Mouse (Mus musculus): ENCODE measurements at regions not wholly inside any gene's neighbourhood (a gene's known extent, or its start where the extent isn't known, plus 50 kb on each side); places are given as distances from the start of the nearest gene placed in this dataset.

DNA sequence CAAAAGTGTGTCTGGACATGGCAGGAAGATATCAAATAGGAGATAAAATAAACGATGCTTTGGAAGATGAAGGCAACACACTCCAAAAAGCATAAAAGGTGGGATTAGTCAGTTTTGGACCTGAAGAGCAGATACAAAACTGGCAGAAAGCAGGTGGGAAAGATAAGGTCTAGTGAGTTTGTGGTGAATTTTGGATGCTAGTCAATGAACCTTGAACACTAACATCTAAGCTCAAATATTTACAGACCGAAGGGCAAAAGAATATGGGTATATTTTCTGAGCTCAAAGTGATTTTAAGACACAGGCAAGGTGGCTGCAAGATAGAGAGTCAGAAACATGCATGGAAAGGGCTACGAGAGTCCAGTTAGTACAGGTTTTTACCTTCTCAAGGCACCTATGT, 159.4 kb upstream of the Ntm start:
- no peaks in the 10 kb centered on the region for H3K9me3 ChIP-seq (ENCODE audit: control insufficient read depth, low read length)
- no peak overlapping the region for H3K4me2 ChIP-seq (replicated peaks; ENCODE audit: low read depth, low read length)
- no peak overlapping the region for H3K4me3 ChIP-seq (ENCODE audit: low read length)
- no peaks in the 10 kb centered on the region for H3K36me3 ChIP-seq (ENCODE audit: control insufficient read depth, insufficient read depth, low read length)
- no peak for ATAC-seq (ENCODE audit: low FRiP score, low TSS enrichment)
- no peaks in the 10 kb centered on the region for H3K27me3 ChIP-seq (ENCODE audit: control insufficient read depth, insufficient read depth, low read length)
- no peak overlapping the region for H3K9ac ChIP-seq (ENCODE audit: low read depth, low read length)
- H3K4me1 ChIP-seq (ENCODE audit: control insufficient read depth, insufficient read depth, low read length) = no peaks in the 10 kb centered on the region
- WGBS = 60% methylated on average over 3 of the region's 3 CpGs
- H3K27ac ChIP-seq (ENCODE audit: low read depth, low read length) = no peak overlapping the region

DNA sequence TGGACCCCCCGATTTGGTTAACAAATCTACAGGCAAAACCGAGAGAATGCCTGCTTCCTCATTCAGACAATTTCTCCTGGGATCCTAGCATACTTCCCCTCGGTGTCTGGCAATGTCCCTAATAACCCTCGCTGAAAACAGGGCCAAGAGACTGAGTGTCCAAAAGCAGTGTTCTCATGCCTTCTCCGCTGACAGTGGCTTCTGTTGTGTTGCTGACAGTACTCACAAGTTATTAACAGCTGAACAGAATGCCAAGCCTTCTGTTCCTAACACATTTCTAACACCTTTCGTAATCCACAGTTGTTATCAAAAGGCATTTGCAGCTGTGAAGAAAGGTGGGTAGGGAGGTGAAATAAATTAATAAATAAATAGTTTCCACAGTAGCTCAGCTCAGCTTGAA, 166.2 kb upstream of the Ntm start:
- H3K9me3 ChIP-seq (ENCODE audit: control insufficient read depth, low read length) = no peaks in the 10 kb centered on the region
- no peaks in the 10 kb centered on the region for H3K4me1 ChIP-seq (ENCODE audit: control insufficient read depth, insufficient read depth, low read length)
- no peak overlapping the region for H3K4me3 ChIP-seq (ENCODE audit: low read length)
- no peak overlapping the region for H3K4me2 ChIP-seq (replicated peaks; ENCODE audit: low read depth, low read length)
- no peaks in the 10 kb centered on the region for H3K36me3 ChIP-seq (ENCODE audit: control insufficient read depth, insufficient read depth, low read length)
- no peak overlapping the region for H3K27ac ChIP-seq (ENCODE audit: low read depth, low read length)
- no peak for ATAC-seq (ENCODE audit: low FRiP score, low TSS enrichment)
- 77% methylated on average over 6 of the region's 6 CpGs for WGBS
- no peak overlapping the region for H3K9ac ChIP-seq (ENCODE audit: low read depth, low read length)
- no peaks in the 10 kb centered on the region for H3K27me3 ChIP-seq (ENCODE audit: control insufficient read depth, insufficient read depth, low read length)

DNA sequence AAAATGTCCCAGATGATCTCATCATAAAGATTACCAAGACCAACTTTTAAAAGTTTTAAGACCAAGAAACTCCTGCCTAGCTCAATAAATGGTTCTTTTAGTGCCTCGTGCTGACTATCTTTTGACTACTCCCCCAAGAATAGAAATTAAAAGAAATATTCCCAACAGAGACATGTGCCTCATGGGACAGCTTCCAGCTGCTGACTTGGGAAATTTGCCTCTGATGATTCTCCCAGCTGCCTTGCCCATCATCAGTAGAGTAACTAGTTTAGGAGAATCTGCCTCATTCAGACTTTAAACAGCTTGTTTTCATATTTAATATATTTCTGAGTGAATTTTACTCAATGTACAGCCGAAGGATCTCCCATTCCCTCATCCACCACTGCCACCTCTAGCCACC, 168.7 kb upstream of the Ntm start:
- Histone ChIP-seq H3K9ac (ENCODE audit: low read depth, low read length) (no peak overlapping the region), H3K36me3 (ENCODE audit: control insufficient read depth, insufficient read depth, low read length) (no peaks in the 10 kb centered on the region), H3K27ac (ENCODE audit: low read depth, low read length) (no peak overlapping the region), H3K4me2 (replicated peaks; ENCODE audit: low read depth, low read length) (no peak overlapping the region), H3K27me3 (ENCODE audit: control insufficient read depth, insufficient read depth, low read length) (no peaks in the 10 kb centered on the region), H3K4me1 (ENCODE audit: control insufficient read depth, insufficient read depth, low read length) (no peaks in the 10 kb centered on the region), H3K9me3 (ENCODE audit: control insufficient read depth, low read length) (no peaks in the 10 kb centered on the region), H3K4me3 (ENCODE audit: low read length) (no peak overlapping the region)
- no peak for ATAC-seq (ENCODE audit: low FRiP score, low TSS enrichment)
- 74% methylated on average over 2 of the region's 2 CpGs for WGBS

DNA sequence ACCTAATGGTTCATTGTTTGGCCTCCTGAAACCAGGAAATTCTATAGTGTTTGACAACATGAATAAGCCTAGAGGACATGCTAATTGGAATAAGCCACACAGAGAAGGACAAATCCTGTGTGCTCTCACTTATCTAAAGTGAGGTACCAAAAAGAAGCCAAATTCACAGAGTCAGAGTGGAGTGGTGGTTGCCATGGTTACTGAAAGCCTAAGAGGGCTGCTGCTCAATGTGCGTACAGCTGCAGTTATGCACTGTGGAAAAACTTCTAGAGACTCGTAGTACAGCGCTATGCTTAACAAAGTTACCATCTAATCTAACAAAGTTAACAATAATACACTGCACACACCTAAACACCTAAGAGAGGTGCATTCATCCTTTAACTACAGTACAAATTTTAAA, 171.4 kb upstream of the Ntm start:
- H3K27ac ChIP-seq (ENCODE audit: low read depth, low read length) = no peak overlapping the region
- H3K27me3 ChIP-seq (ENCODE audit: control insufficient read depth, insufficient read depth, low read length) = no peaks in the 10 kb centered on the region
- H3K9ac ChIP-seq (ENCODE audit: low read depth, low read length) = no peak overlapping the region

DNA sequence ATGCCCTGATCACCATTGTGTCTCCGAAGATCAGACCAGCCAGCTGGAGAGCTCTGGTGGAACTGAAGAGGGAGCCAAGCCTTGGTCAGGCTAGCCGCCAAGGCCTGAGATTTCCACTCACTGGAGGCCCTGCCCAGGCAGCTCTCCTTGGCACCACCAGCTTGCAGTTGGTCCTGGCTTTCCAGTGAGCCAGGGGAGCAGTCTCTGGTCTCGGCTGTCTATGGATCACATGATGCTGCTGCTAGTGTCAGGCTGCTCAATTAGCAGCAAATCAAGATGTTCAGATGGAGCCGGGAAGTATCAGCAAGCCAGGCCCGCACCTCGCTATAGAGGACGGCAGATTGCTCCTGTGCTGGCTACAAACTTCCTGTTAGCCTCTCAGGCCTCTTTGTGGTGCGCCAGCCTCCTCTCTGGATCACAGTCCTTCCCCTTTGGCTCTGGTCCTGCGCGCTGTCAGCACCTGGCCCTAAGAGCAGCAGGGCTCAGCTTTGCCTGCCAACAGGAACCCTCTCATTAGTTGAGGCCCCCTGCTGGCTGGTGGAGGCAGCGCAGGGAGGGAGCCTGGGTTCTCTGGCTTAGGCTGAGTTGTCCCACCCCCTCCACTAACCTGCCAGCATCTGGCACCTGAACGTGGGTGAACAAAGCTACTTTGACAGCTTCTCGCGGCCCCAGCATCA, 174.8 kb upstream of the Ntm start:
- Histone ChIP-seq H3K4me2 (replicated peaks; ENCODE audit: low read depth, low read length) (no peak overlapping the region; the same call in 1 of the 2 replicates), H3K4me3 (ENCODE audit: low read length) (no peak overlapping the region), H3K36me3 (ENCODE audit: control insufficient read depth, insufficient read depth, low read length) (no peaks in the 10 kb centered on the region), H3K27me3 (ENCODE audit: control insufficient read depth, insufficient read depth, low read length) (no peaks in the 10 kb centered on the region), H3K27ac (ENCODE audit: low read depth, low read length) (no peak overlapping the region), H3K9ac (ENCODE audit: low read depth, low read length) (no peak overlapping the region), H3K9me3 (ENCODE audit: control insufficient read depth, low read length) (no peaks in the 10 kb centered on the region), H3K4me1 (ENCODE audit: control insufficient read depth, insufficient read depth, low read length) (no peaks in the 10 kb centered on the region)
- ATAC-seq (ENCODE audit: low FRiP score, low TSS enrichment) = peak; percentile 69; the same call in 1 of the 2 replicates
- 27% methylated on average over 14 of the region's 14 CpGs for WGBS

More for the DNA sequence above, 171.4 kb upstream of the Ntm start:
- Histone ChIP-seq H3K9me3 (ENCODE audit: control insufficient read depth, low read length) (no peaks in the 10 kb centered on the region), H3K4me3 (ENCODE audit: low read length) (no peak overlapping the region), H3K36me3 (ENCODE audit: control insufficient read depth, insufficient read depth, low read length) (no peaks in the 10 kb centered on the region), H3K4me2 (replicated peaks; ENCODE audit: low read depth, low read length) (no peak overlapping the region), H3K4me1 (ENCODE audit: control insufficient read depth, insufficient read depth, low read length) (no peaks in the 10 kb centered on the region)
- WGBS = 70% methylated on average over 3 of the region's 3 CpGs
- ATAC-seq (ENCODE audit: low FRiP score, low TSS enrichment) = no peak

DNA sequence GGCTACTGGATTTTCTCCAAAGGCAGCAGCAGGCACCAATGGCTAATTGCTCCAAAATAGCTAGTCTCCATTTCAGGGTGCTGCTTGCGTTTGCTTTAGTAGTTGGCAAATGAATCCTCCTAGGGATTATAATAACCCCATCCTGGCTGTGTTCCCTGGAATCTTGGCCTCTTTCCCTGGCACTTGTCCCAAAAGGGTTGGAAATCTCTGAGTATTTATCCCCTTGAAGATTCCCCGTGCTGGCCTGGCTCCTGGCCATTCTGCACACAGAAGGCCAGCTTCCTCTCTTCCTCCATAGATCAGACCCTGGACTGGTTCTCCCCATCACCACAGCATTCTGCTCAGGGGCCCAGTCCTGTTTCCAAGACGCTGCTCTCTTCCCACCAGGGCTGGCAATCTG, 177.2 kb upstream of the Ntm start:
- H3K27ac ChIP-seq (ENCODE audit: low read depth, low read length) = no peak overlapping the region
- no peaks in the 10 kb centered on the region for H3K27me3 ChIP-seq (ENCODE audit: control insufficient read depth, insufficient read depth, low read length)
- 38% methylated on average over 3 of the region's 3 CpGs for WGBS
- no peak overlapping the region for H3K9ac ChIP-seq (ENCODE audit: low read depth, low read length)
- H3K4me2 ChIP-seq (replicated peaks; ENCODE audit: low read depth, low read length) = no peak overlapping the region
- H3K4me3 ChIP-seq (ENCODE audit: low read length) = no peak overlapping the region
- no peaks in the 10 kb centered on the region for H3K9me3 ChIP-seq (ENCODE audit: control insufficient read depth, low read length)
- H3K36me3 ChIP-seq (ENCODE audit: control insufficient read depth, insufficient read depth, low read length) = no peaks in the 10 kb centered on the region
- ATAC-seq (ENCODE audit: low FRiP score, low TSS enrichment) = no peak
- no peaks in the 10 kb centered on the region for H3K4me1 ChIP-seq (ENCODE audit: control insufficient read depth, insufficient read depth, low read length)

DNA sequence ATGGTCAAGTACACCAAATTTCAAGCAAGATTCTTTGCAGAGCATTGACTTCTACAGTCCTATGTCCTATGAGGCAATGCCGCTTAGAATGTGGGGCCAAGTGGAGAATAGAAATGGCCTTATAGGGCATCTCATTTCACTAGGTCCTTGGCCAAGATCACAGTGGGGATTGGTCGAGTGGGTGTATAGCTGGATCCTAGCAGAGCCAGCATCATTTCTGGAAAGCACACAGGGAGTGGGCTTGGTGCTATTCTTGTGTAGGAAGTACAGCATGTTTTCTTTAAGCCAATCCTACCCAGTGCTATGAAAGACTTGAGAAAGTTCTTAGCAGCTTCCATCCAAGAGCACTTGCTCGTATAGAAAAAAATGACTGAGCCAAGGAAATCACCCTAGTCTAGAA, 178.2 kb upstream of the Ntm start:
- Histone ChIP-seq H3K9ac (ENCODE audit: low read depth, low read length) (no peak overlapping the region), H3K27me3 (ENCODE audit: control insufficient read depth, insufficient read depth, low read length) (no peaks in the 10 kb centered on the region), H3K4me1 (ENCODE audit: control insufficient read depth, insufficient read depth, low read length) (no peaks in the 10 kb centered on the region), H3K4me3 (ENCODE audit: low read length) (no peak overlapping the region), H3K27ac (ENCODE audit: low read depth, low read length) (no peak overlapping the region), H3K9me3 (ENCODE audit: control insufficient read depth, low read length) (no peaks in the 10 kb centered on the region), H3K36me3 (ENCODE audit: control insufficient read depth, insufficient read depth, low read length) (no peaks in the 10 kb centered on the region), H3K4me2 (replicated peaks; ENCODE audit: low read depth, low read length) (no peak overlapping the region)
- ATAC-seq (ENCODE audit: low FRiP score, low TSS enrichment) = no peak
- 86% methylated on average over 3 of the region's 3 CpGs for WGBS

DNA sequence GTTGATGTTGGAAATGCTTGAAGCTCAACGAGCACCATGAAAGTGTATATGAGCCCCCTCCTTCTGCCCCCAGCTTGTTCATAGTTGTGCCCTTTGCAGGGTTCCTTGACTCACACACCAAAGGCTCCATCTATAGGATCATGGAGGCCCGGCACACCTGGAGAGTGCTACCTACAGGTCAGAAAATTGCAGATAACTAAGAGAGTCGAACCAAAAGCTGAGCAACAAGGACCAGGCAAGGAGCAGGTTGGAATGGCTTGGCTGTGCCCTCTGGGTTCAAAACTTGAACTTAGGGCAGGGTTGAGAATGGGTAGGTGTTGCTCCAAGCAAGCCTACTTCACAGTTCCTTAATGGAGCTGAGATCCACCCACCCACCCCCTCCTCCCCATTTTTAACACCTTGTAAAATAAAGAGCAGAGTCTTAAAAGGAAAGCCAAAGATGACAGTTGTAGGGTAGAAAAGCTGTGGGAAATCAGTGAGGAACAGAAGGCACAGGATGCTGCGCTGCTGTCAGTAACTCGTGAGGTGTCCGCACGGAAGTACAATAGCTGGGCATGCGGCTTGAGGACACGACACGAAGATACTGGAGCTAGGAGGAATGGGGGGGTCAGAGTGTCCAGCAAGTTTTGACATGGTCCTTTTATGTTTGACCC, 180.0 kb upstream of the Ntm start:
- no peaks in the 10 kb centered on the region for H3K4me1 ChIP-seq (ENCODE audit: control insufficient read depth, insufficient read depth, low read length)
- no peak overlapping the region for H3K4me3 ChIP-seq (ENCODE audit: low read length)
- WGBS = 84% methylated on average over 10 of the region's 10 CpGs
- no peak overlapping the region for H3K4me2 ChIP-seq (replicated peaks; ENCODE audit: low read depth, low read length)
- no peaks in the 10 kb centered on the region for H3K9me3 ChIP-seq (ENCODE audit: control insufficient read depth, low read length)
- no peak overlapping the region for H3K9ac ChIP-seq (ENCODE audit: low read depth, low read length)
- H3K27me3 ChIP-seq (ENCODE audit: control insufficient read depth, insufficient read depth, low read length) = no peaks in the 10 kb centered on the region
- no peak overlapping the region for H3K27ac ChIP-seq (ENCODE audit: low read depth, low read length)
- H3K36me3 ChIP-seq (ENCODE audit: control insufficient read depth, insufficient read depth, low read length) = no peaks in the 10 kb centered on the region
- no peak for ATAC-seq (ENCODE audit: low FRiP score, low TSS enrichment)

All from kidney, embryonic 14.5 days (tissue).